Mouse (Mus musculus): Measurements from ENCODE around the gene 2310061I04Rik.
"Not testable (repeated sequence)": the region's sequence is repeated elsewhere in the genome, so short reads cannot be mapped to it uniquely, and the experiment has no call there.

2310061I04Rik gene

DNA sequence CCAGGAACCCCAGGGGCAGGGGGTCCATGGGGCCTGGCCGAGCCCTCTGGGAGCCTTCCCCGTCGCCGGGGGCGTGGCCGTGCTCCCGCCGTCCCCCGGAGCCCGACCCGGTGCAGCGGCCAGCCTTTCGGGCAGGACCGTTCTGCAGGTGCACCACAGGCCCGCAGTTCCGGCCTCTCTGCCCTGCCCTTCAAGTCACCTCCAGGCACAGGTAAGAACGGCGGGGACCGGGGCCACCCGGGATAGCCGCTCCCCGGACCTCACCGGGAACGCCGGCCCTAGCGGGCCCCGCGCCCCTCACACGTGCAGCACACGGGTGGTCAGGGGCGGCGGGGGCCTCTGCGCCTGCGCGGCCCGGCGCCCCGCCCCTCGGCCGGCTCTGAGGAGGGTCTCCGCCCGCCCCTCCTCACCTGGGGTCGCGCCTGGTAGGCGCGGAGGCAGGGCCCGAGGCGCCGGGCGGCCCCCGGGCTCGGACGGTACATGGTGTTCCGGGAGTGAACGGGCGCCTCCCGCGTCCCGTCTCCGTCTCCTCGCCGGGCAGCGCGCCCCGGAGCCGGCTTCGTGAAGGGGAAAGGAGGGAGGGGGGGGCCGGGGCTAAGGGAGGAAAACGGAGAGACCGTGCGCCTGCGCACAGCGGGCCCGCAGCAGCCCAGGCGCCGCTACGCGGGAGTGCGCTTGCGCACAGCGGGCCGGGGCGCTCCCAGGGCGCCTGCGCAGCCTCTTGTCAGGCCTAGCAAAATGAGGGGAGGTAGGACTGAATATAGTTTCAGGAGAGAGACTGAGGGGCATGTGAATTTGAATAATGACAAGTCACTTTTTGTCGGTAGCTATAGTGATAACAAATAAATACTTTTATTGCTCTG is at the start of gene 2310061I04Rik:
2310061I04Rik (minus strand) TSS at position 651 of the 863 bp plus-strand sequence.
- DNase-seq: peak; percentile 90 to 95

DNA sequence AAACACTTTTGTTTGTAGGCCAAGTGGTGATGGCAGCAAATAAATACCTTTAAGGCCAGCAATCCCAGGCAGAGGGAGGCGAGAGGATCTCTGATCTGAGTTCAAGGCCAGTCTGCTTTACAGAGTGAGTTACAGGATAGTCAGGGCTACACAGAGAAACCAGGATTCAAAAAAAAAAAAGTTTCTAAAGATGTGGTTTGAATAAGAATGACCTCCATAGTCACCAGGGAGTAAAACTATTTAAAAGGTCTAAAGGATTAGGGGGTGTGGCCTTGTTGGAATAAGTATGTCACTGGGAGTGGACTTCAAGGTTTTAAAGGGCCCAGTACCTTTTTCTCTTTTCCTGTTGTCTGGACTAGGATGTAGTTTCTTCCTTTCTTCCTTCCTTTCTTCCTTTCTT is 42.7 kb upstream of the 2310061I04Rik start:
- no peak for DNase-seq

DNA sequence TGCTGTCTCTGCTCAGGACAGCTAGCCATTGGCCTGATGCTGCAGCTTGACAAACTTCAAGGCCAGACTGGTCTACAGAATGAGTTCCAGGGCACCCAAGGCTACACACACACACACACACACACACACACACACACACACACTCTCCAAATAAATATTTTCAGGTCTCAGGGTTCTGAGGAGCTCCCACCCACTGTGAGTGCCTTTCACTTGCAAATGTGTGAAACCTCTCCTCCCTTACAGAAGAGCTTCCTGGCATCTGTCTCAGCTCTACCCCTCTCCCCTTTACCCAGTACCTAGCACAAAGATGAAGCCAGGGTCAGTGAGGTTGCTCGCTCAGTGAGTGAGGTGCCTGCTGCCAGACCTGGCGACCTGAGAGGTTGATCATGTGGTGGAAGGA is 41.9 kb upstream of the 2310061I04Rik start:
- no peak for DNase-seq

- peak; percentile 51 to 68 for DNase-seq
Measured at GRCm38 (mm10) chr17:35937700-35938348, 40.6 kb upstream of the 2310061I04Rik start.

GRCm38 (mm10) chr17:35935763-35936162 is 38.5 kb upstream of the 2310061I04Rik start:
- not testable (repeated sequence) for DNase-seq

DNA sequence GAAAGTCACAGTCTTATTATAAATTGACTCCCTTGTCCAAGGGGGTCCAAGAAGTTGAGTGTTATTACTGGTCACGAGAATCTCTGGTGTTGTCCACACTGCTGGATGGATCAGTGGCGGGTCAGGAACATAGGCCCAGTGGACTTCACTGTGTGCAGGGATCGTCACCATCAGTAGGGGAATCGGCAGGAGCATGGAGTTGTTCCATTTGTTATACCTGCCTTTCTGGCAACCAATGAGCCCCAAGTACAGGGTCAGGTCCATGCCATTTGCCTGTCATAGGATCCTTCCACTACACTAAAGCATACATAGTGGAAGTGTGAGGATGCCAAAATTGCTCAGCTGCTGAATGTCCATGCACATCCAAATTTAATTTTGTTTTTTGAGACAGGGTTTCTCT is 35.4 kb upstream of the 2310061I04Rik start:
- no peak for DNase-seq

GRCm38 (mm10) chr17:35930627-35931026 is 33.4 kb upstream of the 2310061I04Rik start:
- DNase-seq: no peak

DNA sequence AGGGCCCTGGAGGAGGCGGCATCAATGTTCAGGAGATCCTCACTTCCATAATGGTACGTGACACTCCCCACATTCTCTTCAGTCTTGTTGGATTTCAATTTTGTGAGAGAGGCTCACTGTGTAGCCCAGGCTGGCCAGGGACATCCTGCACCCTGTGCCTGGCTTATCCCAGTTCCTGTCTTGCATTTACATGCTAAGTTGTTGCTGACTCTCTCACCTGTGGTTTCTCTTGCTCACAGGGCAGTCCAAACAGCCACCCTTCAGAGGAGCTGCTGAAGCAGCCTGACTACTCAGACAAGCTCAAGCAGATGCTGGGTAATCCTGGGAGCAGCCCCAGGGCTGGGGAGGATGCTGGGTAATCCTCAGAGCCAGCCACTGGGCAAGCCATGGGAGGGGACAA is 32.3 kb upstream of the 2310061I04Rik start:
- no peak for DNase-seq

DNA sequence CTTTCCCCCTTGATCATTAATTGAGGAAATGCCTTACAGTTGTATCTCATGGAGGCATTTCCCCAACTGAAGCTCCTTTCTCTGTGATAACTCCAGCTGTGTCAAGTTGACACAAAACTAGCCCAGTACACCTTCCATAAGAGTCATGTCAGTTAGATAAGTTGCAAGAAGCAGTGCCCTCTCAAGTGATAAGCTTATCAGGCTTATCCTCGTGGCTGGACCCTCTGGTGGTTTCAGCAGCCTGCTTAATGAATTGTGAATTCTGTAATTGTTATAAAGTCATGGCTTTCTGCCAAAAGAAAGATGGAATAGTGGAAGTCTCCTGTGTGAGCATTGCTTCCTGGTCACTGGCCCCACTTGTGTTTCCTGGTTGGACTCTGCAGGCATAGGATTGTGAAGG is 30.2 kb upstream of the 2310061I04Rik start:
- DNase-seq: no peak

GRCm38 (mm10) chr17:35923281-35923680 is 26.1 kb upstream of the 2310061I04Rik start:
- DNase-seq: peak in 1 of 2 experiments; percentile 57

GRCm38 (mm10) chr17:35922566-35922965 is 25.3 kb upstream of the 2310061I04Rik start:
- DNase-seq: peak; percentile 33 to 56

DNA sequence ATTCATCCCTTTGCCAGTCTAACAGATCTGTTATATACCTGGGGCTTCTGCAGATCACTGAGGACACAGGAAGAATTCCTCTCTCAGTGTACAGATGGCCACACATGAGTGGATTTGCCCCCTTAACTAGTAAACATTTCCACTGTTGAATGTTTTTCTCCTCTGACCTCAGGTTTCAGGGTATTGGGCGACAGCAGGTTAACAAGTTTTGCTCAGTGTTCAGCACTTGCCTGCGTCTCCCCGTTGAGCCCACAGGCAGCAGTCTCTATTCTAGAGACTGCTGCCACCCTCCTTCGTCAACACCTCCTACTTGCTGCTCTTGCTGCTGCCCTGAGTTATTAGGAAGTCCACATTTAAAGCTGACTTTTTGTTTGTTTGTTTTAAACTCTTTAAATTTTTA is 24.5 kb upstream of the 2310061I04Rik start:
- peak in 1 of 2 experiments; percentile 26 for DNase-seq

- peak; percentile 46 to 62 for DNase-seq
Measured at GRCm38 (mm10) chr17:35920862-35921562, 23.8 kb upstream of the 2310061I04Rik start.

DNA sequence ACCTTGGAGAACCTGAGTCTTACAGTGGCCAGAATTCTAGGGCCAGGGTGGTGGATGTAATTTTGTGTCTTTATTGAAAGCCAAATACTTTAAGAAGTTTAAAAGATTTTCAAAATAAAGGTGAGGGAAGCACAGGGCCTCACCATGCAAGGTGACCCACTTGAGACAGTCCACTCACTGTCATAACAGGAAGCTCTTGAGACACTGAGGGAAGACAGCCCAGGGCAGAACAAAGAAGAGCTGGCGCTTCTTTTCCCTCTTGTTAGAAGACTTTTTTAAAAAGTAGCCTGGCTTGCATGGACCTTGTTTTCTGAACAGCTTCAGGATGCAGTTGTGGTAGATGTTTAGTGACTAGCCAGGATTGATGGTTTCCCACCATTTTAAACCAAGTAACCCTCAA is 23.2 kb upstream of the 2310061I04Rik start:
- DNase-seq: peak in 1 of 2 experiments; percentile 27

DNA sequence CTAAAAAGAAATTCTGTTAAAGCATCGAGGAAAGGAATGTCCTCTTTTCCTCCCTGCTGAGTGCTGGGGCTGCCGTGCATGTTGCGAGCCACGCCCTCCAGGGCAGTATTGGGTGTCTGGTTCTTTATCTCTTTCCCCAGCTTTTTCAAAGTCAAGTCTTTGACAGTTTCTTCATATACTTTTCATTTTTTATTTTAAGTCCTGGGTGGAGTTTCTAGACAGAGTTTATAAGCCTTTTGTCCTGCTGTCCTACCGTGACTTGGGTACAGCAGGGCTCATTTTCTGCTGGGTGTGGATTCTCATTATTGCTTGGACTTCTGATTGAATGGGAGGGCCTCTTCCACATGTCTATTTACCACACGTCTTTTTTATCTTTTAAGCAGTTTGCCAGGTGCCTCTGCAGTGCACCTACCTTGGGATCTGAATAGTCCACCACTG is 22.7 kb upstream of the 2310061I04Rik start:
- peak in 1 of 2 experiments; percentile 41 for DNase-seq

DNA sequence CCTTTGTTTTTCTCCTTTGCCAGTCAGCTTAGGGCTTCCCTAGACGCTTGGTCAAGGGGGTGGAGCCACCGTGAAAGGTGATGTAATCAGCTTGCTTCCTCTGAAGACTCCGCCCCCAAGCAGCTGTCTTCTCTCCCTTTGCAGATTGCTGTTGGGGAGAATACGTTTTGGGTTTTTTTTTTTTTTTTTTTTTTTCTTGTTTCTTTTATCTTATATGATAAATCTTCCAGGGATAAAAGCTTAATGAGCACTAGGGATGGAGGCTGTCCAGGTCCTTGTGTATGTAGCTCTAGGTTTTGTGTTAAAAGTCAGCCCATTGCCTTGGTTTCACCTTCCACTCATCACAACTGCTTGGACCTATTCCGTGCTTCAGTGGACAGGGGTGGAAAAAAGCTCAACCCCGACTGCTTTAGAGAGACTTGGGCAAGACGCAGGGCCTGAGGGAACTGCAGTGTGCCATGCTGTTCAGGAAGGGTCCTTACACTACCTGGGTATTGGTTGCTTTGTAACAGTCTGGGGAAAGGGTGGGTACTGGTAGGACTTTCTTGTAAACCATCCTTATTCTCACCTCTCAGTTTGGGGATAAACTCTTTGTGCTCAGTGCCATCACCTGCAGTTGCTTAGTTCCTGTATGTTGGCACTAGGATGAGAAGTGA is 22.0 kb upstream of the 2310061I04Rik start:
- peak; percentile 98 for DNase-seq

DNA sequence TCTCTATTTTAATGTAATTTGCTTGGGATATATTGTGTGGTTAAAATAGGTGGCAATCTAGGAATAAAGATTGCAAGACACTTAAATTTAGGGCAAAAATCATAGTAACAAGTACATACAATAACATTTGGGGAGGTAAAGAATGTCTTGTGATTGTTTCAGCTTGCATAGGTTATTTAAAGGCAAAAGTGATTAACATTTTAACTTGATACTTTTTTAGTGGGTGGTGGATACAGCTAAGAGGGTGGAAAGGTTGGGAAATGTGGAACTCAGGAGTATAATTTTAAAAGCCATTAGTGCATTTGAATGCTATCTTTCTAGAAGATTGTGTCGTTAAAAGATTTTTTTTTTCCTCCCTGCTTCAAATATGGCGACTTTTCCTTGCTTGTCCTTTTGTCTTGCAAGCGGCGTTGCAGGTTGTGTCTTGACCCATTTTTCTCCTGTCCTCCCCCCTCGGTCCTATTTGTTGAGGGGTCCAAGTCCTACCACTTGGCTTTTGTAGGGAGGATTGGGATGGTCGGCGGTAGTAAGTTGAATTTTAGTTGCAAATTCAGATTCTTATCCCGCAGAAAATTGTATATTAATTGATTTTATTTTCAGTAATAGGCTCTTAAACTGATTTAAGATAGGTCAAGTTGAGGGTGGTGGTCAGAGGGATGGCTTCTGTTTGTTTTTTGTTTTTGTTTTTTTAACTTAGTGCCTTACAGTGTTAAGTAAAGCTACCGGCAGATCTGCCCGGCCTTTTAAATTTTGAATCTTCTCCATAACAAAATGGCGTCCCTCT is 21.2 kb upstream of the 2310061I04Rik start:
- peak; percentile 49 to 58 for DNase-seq

GRCm38 (mm10) chr17:35917463-35918251 is 20.4 kb upstream of the 2310061I04Rik start:
- DNase-seq: peak; percentile 34 to 45

DNA sequence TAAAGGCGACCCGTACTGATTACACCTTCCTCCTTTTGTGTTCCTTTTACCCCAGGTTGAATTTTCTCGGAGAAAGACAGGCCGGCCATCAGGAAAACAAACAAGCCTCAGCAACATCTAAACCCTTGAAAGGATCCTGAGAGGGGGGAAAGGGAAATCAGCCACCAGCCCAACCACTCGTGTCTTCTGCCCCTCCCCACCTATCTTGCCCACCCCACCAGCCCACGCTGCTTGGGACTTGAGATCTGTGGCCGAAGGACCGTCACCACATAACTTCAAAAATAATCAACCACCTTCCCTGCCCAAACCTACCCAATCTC is 19.9 kb upstream of the 2310061I04Rik start:
- peak; percentile 20 to 50 for DNase-seq

- peak; percentile 98 to 99 for DNase-seq
Measured at GRCm38 (mm10) chr17:35916297-35917142, 19.3 kb upstream of the 2310061I04Rik start, which contains the start of the genes Mrps18b and Ppp1r10. Gene Mrps18b (minus strand): TSS chr17:35916389. Gene Ppp1r10 (plus strand): TSS chr17:35916434.

Measured in kidney, postnatal 36 days (tissue).